Mouse (Mus musculus) forebrain, embryonic 10.5 days (tissue): Measurements from ENCODE around the gene Adad2. TPM values are rescaled to one million over a fixed set of nuclear protein-coding genes. Genes with fewer than 3 reads are reported as not detected.

Experiments
- DNase-seq: peaks from one replicate; pipeline ENCODE4 v3.0.0-alpha.2; 2017; ENCODE audit warnings: low spot score; ENCODE audit errors: extremely low spot score
- H3K27ac ChIP-seq: fragments of 300-500 bp; sonication (generic); 2 replicates; pipeline ENCODE4 v1.5.1; 2016; ENCODE audit warnings: mild to moderate bottlenecking
- H3K27me3 ChIP-seq: fragments of 300-500 bp; sonication (generic); 2 replicates; pipeline ENCODE4 v1.6.1; 2016; ENCODE audit warnings: mild to moderate bottlenecking; ENCODE audit not compliant: poor library complexity, severe bottlenecking
- H3K36me3 ChIP-seq: fragments of 300-500 bp; sonication (generic); replicated peaks from 2 replicates; pipeline ENCODE4 v1.6.1; 2016; ENCODE audit warnings: mild to moderate bottlenecking, moderate library complexity
- H3K4me1 ChIP-seq: fragments of 300-500 bp; sonication (generic); 2 replicates; pipeline ENCODE4 v1.6.1; 2016
- H3K4me3 ChIP-seq: fragments of 300-500 bp; sonication (generic); 2 replicates; pipeline ENCODE4 v1.5.1; 2016; ENCODE audit warnings: mild to moderate bottlenecking, moderate library complexity
- H3K9me3 ChIP-seq: fragments of 300-500 bp; sonication (generic); 2 replicates; pipeline ENCODE4 v1.6.1; 2016; ENCODE audit warnings: mild to moderate bottlenecking, moderate library complexity
- WGBS: fragments of 180-500 bp; shearing (Covaris S2); methylation state at CpG from one replicate; pipeline ENCODE4 v1.1.7; 2016; 5-methylcytosine and 5-hydroxymethylcytosine counted together
- polyA plus RNA-seq: library from polyadenylated mRNA; unstranded; fragments of >200 nt; fragmentation: Nextera tagmentation; extraction: Ambion mirVana; gene quantifications from 2 replicates; pipeline ENCODE4 v1.2.1, GENCODE M21; 2016

The Adad2 gene
- polyA plus RNA-seq, 1 experiment from 2014 or later: 0.16 TPM

DNA sequence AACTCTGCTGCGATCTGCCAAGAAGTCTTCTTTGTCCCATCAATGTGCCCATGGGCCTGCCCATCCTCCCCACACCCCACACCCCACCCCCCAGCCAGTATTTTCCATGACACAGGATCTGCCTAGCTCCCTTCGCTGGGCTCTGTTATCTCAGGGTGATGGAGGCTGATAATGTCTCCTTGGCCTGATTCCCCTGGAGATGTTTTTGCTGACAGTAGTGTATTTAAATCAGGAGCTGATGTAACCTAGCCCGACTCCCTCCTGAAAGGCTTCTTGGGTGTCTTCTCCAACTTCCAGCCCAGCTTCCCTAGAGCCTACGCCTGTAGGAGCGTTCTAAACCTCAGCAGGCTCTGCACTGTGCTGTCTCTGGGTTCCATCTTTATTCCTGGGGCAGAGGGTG lies 6.3 kb downstream of the Adad2 start:
- H3K27me3 ChIP-seq: peaks cover 7% of the 10 kb centered on the region; the same call in 1 of the 2 replicates
- H3K9me3 ChIP-seq: no peaks in the 10 kb centered on the region
- peaks cover 18% of the 10 kb centered on the region for H3K4me1 ChIP-seq
- no peak for DNase-seq
- no peaks in the 10 kb centered on the region for H3K36me3 ChIP-seq
- no peak overlapping the region for H3K27ac ChIP-seq
- H3K4me3 ChIP-seq: no peak overlapping the region
- WGBS: 78% methylated on average over 5 of the region's 5 CpGs

DNA sequence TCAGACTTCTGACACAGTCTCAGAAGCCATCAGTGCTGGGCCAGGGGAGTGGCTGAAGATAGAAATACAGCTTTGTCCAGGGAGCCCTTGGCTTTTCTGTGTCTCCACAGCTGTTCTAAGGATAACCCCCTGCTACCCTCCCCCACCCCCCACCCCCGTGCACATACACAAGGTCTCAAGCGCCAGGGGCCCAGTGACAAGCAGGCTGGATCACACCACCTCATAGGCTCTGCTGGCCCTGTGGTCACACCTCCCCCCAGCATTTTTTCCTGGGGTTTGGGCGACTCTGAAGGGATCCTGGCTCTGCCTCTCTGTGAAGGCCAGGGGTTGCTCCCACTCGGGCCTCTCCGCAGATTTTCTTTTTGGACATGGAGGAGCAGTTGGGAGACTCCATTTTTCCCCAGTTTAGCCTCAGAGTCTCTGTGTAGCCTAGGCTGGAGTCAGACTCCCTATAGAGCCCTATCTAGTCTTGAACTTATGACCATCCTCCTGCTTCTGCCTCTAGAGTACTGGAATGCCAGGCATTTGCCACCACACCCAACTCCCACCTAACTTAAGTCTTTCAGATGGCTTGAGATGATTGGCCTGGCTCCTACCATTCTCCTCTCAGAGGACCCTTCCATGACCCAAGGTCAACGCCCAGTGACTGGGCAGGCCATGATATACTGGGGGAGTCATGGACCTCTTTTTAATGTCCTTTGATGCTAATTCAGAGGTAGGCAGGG lies 7.7 kb downstream of the Adad2 start:
- H3K36me3 ChIP-seq: no peaks in the 10 kb centered on the region
- H3K27ac ChIP-seq: no peak overlapping the region
- H3K4me3 ChIP-seq: no peak overlapping the region
- peaks cover 10% of the 10 kb centered on the region for H3K4me1 ChIP-seq
- WGBS: 74% methylated on average over 6 of the region's 6 CpGs
- DNase-seq: no peak
- H3K9me3 ChIP-seq: no peaks in the 10 kb centered on the region
- H3K27me3 ChIP-seq: peaks cover 9% of the 10 kb centered on the region; the same call in 1 of the 2 replicates

DNA sequence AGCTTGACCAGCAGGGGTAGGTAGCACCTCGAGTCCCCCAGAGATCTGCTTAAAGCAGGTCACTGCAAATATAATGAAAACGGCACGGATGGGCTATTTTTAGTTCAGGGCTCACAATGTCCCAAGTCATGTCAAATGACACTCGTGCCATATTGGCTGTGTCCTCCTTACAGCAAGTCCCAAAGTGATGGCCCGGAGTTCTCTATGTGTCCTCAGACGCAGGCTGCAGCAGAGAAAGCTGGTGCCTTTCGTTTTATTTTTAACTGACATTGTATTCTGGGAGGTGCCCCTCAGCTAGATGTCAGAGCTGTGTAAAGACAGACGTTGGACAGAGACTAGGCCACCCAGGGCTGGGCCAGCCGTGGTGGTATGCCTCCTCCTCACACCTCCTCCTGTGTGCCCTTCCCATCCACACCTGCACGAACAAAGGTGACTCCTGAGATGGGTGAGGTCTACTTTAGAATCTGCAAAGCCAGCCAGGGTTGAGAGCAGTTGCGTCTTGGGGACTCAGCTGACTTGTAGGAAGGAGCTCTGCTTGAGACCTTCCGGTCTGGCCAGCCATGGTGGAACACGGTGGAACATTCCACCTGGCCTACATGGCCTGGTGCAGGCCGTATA lies 8.4 kb downstream of the Adad2 start:
- Histone ChIP-seq H3K4me3 (no peak overlapping the region), H3K36me3 (no peaks in the 10 kb centered on the region), H3K27me3 (peaks cover 9% of the 10 kb centered on the region; the same call in 1 of the 2 replicates), H3K9me3 (no peaks in the 10 kb centered on the region), H3K27ac (no peak overlapping the region), H3K4me1 (peaks cover 10% of the 10 kb centered on the region)
- DNase-seq: no peak
- WGBS: 91% methylated on average over 14 of the region's 14 CpGs

DNA sequence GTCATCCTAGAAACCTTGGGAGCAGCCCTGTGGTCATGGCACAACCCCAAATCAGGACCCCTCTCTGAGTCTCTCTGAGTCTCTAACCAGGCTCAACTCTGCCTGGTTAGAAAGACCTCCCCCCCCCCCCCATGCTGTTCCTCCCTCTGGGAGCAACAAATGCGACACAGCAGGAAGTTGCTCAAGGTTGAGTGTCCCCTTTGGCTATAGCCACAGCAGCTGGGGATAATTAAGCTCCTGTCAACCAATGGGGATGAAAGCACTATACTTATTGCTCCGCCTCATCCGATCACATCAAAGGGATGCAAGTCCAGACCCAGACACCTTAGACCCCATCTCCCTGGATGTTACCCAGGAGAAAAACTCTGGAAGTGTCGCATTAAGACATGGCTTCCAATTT lies 10.0 kb downstream of the Adad2 start:
- Histone ChIP-seq H3K27ac (no peak overlapping the region), H3K4me1 (peaks cover 15% of the 10 kb centered on the region), H3K4me3 (no peak overlapping the region), H3K9me3 (no peaks in the 10 kb centered on the region), H3K36me3 (no peaks in the 10 kb centered on the region), H3K27me3 (peaks cover 9% of the 10 kb centered on the region; the same call in 1 of the 2 replicates)
- WGBS: 63% methylated on average over 4 of the region's 4 CpGs
- DNase-seq: no peak

DNA sequence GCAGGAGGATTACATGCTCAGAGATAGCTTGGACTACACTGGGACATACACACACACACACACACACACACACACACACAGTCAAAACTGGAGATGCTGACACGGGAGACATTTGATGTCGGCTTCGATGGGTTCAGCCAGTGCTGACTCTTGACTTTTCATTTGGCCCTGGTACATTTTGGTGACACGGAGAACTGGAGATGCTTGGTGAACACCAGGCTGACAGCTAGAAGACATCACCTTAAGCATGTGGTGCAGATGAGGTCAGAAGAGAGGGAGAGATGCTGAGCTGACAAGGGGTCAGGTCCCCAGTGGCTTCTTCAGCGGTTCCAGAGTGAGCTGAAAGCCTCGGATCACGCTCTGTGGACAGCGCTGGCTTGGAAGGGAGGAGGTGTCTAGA lies 10.5 kb downstream of the Adad2 start:
- Histone ChIP-seq H3K4me3 (no peak overlapping the region), H3K4me1 (peaks cover 20% of the 10 kb centered on the region), H3K36me3 (no peaks in the 10 kb centered on the region), H3K27ac (no peak overlapping the region), H3K27me3 (peaks cover 9% of the 10 kb centered on the region; the same call in 1 of the 2 replicates), H3K9me3 (no peaks in the 10 kb centered on the region)
- 90% methylated on average over 8 of the region's 8 CpGs for WGBS
- DNase-seq: no peak

DNA sequence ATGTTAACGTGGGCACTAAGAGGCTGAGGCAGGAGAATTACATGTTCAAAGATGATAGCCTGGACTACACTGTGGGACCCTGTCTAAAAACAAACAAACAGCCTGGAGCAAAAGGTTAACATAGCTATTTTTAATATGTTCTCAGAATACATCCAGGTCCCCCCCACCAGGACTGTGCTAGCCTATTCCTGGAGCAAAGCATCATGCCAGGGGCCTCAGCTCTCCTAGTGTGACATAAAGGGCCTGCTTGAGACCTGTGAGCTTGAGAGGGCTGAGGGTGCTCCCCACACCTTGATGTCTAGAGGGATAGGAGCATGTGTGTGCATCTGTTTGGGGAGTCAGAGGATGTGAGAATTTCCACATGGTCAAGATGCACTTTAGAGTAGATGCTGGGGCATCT lies 11.2 kb downstream of the Adad2 start:
- peaks cover 21% of the 10 kb centered on the region for H3K4me1 ChIP-seq
- peaks cover 9% of the 10 kb centered on the region; the same call in 1 of the 2 replicates for H3K27me3 ChIP-seq
- no peaks in the 10 kb centered on the region for H3K9me3 ChIP-seq
- H3K27ac ChIP-seq: no peak overlapping the region
- H3K36me3 ChIP-seq: no peaks in the 10 kb centered on the region
- no peak for DNase-seq
- H3K4me3 ChIP-seq: no peak overlapping the region
- WGBS: 87% methylated on average over 1 of the region's 1 CpGs

DNA sequence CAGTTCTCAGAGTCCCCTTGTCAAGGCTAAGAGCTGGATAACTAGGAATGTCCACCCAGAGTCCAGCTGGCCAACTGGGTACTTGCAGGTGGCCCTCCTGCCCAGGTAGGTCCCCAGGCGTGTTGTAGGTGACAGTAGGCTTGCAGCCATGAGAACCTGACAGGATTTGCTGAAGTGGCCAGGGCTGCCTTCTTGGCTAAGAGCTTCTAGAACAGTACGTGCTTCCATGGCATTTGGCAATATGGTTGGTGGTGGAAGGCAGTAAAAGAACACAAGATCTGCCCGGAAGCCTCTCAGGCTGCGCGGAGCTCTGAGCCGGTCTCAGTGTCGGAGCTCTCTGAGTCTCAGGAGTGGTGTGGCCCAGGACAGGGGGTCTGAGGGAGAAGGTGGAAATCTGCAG lies 12.4 kb downstream of the Adad2 start:
- H3K4me3 ChIP-seq: no peak overlapping the region
- H3K9me3 ChIP-seq: no peaks in the 10 kb centered on the region
- DNase-seq: no peak
- 91% methylated on average over 7 of the region's 7 CpGs for WGBS
- no peak overlapping the region for H3K27ac ChIP-seq
- peaks cover 27% of the 10 kb centered on the region for H3K4me1 ChIP-seq
- H3K27me3 ChIP-seq: peaks cover 9% of the 10 kb centered on the region; the same call in 1 of the 2 replicates
- H3K36me3 ChIP-seq: no peaks in the 10 kb centered on the region

DNA sequence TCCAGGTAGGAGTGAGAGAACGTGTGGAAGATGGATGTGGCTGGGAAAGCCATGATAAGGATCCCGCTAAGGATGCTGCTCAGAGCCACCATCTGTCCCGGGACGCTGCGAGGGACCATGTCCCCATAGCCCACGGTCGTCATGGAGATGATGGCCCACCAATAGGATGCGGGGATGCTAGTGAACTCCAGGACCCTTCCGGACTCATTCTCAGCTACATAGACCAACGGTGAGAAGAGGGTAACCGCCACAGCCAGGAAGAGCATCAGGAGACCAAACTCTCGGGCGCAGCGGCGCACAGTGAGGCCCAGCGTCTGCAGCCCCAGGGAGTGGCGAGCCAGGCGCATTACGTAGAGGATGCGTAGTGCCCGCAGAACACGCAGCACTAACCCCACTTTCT lies 13.2 kb downstream of the Adad2 start:
- peaks cover 33% of the 10 kb centered on the region for H3K4me1 ChIP-seq
- no peak for DNase-seq
- no peak overlapping the region for H3K27ac ChIP-seq
- H3K9me3 ChIP-seq: no peaks in the 10 kb centered on the region
- 78% methylated on average over 22 of the region's 22 CpGs for WGBS
- no peak overlapping the region for H3K4me3 ChIP-seq
- no peaks in the 10 kb centered on the region for H3K36me3 ChIP-seq
- H3K27me3 ChIP-seq: peaks cover 9% of the 10 kb centered on the region; the same call in 1 of the 2 replicates

DNA sequence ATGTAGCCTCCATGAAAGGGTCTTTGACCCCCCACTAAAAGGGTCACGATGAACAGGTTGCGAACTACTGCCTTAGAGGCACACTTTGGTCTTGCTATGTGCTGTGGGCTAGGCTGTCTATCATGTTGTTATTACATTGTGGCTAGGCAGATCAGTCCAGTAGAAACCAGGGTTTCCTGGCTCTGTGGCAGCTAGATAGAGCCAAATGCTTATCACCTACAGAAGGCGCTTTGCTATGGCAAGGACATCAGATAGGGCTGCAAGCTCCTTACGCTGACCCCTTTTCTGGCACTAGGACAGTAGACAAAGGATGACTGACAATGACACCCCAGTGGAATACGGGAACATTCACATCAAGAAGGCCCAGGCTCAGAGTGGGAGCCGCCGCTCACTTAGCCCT lies 14.7 kb downstream of the Adad2 start:
- 89% methylated on average over 7 of the region's 7 CpGs for WGBS
- Histone ChIP-seq H3K9me3 (no peaks in the 10 kb centered on the region), H3K4me3 (no peak overlapping the region), H3K27ac (0 out of 2 replicates have a peak overlapping the region, but pooled peaks have one; percentile 66), H3K4me1 (peaks cover 38% of the 10 kb centered on the region), H3K36me3 (no peaks in the 10 kb centered on the region), H3K27me3 (peaks cover 14% of the 10 kb centered on the region)
- no peak for DNase-seq

DNA sequence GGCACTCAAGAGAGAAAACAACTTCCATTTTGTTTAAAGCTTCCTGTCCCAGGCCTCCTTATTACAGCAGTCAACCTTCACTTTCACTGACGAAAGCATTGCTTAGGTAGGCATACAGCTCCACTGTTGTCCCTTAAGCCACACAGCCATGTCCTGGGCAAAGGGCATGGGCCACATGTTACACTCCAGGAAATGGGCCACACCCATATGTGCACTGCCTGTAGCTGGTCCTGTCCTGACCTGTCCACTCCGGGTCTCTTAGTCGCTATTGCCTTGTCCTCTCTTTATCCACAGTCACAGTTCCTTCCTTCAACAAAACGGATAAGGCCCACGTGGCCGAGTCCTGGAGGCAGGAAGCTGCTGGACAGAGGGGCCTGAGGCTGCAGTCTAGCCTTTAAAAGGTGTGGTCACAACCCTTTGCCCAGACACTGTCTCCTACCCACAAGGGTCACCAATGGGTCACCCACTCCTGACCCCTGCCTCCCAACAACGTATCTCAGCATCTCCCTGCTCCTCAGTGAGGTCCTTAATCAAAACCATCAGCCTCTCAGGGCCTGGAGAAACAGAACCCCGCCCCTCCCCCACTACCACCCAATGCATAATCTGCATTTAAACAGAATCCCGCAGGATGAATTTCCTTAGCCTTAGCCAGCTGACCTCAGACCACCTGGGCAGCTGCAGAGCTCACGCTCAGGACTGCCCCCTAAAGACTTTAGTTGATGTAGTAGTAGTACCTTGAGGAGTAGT lies 15.2 kb downstream of the Adad2 start:
- WGBS: 50% methylated on average over 10 of the region's 10 CpGs
- DNase-seq: peak; percentile 37
- Histone ChIP-seq H3K27me3 (peaks cover 20% of the 10 kb centered on the region), H3K27ac (peak overlapping the region; percentile 66; the same call in 1 of the 2 replicates), H3K4me1 (peaks cover 35% of the 10 kb centered on the region), H3K36me3 (no peaks in the 10 kb centered on the region), H3K9me3 (no peaks in the 10 kb centered on the region), H3K4me3 (no peak overlapping the region)

DNA sequence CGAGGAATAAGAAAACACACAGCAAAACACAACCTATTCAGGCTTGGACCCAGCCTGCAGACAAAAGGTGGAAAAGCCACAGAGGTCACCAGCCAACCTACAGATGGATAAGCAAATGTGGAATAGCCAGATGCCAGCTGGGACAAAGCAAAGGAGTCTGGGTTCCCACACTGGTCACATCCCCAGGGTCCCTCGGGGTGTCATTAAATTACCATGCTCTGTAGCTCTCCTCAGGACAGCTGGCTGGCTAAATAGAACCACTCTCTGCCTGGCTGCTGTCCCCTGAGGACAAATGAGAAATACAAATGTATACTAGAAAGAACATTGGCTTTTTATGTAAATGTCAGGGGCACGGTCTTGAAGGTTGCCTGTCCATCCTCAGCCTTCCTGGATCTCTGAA lies 18.3 kb downstream of the Adad2 start:
- no peak for DNase-seq
- H3K27me3 ChIP-seq: peaks cover 40% of the 10 kb centered on the region
- H3K36me3 ChIP-seq: no peaks in the 10 kb centered on the region
- 47% methylated on average over 3 of the region's 3 CpGs for WGBS
- no peak overlapping the region for H3K27ac ChIP-seq
- no peaks in the 10 kb centered on the region for H3K9me3 ChIP-seq
- no peak overlapping the region for H3K4me3 ChIP-seq
- peaks cover 61% of the 10 kb centered on the region for H3K4me1 ChIP-seq

DNA sequence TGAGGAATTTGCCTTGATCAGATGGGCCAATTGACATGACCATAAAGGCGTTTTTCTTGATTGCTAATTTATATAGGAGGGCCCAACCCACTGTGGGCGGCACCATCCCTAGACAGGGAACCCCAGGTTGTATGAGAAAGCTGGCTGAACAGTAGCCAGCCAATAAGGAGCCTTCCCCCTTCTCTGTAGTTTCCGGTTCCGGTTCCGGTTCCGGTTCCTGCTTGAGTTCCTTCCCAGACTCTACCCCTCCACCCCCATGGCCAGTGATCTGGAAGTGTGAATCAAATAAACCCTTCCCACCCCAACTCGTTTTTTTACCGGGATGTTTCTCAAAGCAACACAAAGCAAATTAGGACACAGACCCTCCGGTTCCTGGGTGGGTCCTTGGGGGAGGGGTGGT lies 19.7 kb downstream of the Adad2 start:
- Histone ChIP-seq H3K36me3 (no peaks in the 10 kb centered on the region), H3K27ac (no peak overlapping the region), H3K9me3 (no peaks in the 10 kb centered on the region), H3K4me3 (no peak overlapping the region), H3K27me3 (peaks cover 54% of the 10 kb centered on the region), H3K4me1 (peaks cover 70% of the 10 kb centered on the region)
- no peak for DNase-seq
- WGBS: 80% methylated on average over 9 of the region's 9 CpGs

DNA sequence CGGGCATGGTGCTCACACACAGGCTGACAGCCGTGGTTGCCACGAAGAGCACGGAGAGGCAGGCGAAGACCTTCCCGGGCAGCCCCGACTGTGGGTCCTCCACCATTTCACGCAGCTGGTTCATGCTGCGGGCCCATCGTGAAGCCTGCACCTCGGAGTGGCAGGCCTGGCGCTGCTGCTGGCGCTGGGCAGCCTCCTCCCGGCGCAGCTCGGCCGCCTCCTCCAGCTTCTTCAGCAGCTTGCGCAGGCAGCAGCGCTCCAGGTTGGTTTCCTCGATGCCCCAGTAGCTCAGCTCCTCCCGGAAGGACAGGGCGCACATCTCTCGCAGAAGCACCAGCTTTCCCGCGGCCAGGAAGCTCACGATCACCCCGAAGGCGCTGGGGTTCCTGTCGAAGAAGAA lies 20.4 kb downstream of the Adad2 start:
- DNase-seq: no peak
- 52% methylated on average over 29 of the region's 29 CpGs for WGBS
- peaks cover 61% of the 10 kb centered on the region for H3K27me3 ChIP-seq
- no peaks in the 10 kb centered on the region for H3K36me3 ChIP-seq
- H3K27ac ChIP-seq: peak overlapping the region; percentile 31; the same call in 1 of the 2 replicates
- no peaks in the 10 kb centered on the region for H3K9me3 ChIP-seq
- H3K4me1 ChIP-seq: peaks cover 63% of the 10 kb centered on the region
- H3K4me3 ChIP-seq: no peak overlapping the region; the same call in 1 of the 2 replicates
